Mouse (Mus musculus) ovary, adult 18-20 months (tissue): ENCODE data around the gene Ppp2r5a.

Source experiments
- DNase-seq: peaks from one replicate; pipeline ENCODE4 v3.0.0; 2022; ENCODE audit warnings: low spot score, mixed read lengths

Ppp2r5a gene

DNA sequence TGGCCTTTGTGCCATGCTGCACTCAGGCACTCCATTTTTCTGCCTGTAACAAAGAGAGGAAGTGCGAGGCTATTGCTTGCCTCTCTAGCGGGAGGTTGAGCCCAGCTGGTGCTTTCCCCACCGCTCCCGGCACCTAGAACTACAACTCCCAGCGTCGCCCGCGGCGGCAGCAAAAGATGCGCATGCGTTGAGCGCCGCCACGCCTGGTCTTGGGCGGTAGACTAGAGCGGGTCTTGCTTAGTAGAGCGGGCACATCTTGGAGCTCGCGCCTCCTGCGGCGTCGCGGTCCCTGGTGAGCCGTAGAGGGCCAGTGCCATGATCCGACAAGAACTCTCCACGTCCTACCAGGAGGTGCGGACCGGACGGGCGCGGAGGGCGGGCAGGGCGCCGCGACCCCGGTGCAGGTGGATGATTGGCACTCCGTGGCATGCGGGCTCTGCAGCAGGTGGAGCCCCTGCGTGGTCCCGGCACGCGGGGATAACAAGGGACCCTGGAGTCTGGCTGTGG lies 77.3 kb downstream of the Ppp2r5a start, which contains the start of gene Tmem206:
Gene Tmem206, plus strand, starts transcription at position 187 of the 507 bp plus-strand sequence.
- DNase-seq, result peak; percentile 92

DNA sequence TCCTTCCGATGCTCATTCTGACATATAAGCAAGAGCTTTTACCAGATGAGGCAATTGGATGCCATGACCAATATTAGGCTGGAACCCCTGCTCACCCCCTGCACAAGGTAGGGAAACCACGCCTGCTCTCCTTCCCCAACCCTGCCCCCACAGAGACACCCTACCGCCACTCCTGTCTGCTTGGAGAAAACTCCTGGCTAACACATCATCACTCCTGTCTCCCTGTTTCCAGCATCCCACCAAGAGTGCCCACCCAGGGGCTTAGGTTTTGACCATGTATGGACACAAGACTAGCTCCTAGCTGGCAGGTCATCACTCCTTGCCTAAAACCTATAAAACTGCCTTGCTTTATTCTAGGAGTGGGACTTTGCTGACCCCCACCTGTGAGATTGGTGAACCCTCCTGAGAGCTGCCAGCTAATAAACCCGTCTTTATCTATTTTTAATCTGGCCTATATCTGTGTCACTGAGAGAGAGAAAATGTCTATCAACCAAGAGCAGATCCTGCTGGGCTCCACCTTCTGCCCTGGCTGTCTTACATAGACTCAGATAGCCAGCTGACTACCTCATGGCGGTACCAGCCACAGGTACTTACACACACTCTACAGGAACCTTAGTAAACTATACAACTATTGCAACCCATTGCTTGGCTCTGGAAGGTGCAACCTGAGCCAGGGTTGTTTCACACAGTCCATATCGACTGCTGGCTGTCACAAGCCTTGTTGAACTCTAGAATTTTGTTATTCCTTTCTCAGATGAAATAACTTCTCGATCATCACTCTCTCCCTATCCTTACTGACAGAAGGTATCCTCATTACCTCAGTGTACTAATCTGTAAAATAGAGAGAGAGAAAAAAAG lies 78.1 kb downstream of the Ppp2r5a start:
- DNase-seq, result no peak

DNA sequence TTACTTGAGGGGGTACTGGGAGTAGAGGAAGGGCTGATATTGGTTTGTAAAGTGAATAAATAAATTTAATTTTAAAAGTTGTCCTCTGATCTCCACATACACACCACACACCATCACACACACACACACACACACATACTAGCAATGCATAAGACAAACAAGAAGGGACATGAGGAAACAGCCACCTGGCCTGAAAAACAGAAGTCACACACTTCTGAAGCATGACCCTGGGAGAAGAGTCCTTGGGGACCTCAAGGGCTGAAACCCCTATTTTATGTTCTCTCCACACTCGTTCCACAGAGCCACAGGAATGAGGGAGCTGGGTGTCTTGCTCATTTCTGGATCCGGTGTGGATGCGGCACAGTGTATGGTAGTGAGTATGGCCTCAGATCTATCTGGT lies 79.7 kb downstream of the Ppp2r5a start:
- no peak for DNase-seq

DNA sequence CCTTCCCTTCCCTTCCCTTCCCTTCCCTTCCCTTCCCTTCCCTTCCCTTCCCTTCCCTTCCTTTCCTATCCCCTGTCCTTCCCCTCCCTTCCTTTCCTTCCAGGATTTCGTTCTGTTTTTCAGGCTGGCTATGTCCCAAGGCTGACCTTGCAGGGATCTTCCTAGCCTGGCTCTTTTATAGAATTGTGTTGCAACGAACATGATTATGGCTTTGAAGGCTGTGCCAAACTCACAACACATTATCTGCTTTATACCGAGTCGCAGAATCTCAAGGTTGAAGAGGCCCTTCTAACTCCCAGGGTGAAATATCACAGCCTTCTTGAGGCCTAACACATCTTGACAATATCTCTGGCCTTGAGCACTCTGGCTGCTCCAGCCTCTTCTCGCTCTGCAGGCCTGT lies 84.4 kb downstream of the Ppp2r5a start:
- peak; percentile 87 for DNase-seq

DNA sequence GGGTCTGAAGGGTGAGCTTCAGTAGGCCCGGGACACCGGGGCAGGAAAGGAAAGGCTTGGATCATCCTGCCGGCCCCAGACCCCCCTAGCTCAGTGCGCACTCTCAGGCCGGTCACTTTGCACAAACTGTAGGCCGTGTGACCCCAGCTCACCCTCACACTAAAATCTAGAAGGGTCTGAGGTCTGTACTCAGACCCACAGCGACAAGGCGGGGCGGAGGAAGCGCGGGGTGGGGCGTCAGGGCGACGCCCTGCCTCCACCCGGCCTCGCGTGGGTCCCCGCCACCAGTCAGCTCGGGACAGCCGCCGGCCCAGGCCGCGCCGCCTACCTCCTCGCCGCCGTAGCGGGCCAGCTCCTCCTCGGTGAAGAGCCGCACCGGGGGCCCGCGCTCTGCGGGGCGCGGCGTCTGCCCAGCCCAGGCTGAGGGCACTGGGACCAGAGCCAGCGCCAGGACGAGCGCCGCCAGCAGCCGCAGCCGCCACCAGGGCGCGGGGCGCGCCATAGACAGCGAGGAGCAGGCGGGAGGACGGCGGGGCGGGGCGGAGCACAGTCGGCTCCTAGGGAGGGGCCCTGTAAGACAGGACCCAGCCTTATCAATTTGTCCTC lies 85.4 kb downstream of the Ppp2r5a start, which contains the start of gene Nenf:
Gene Nenf, minus strand, starts transcription at position 604 of the 606 bp plus-strand sequence.
- peak; percentile 82 for DNase-seq

DNA sequence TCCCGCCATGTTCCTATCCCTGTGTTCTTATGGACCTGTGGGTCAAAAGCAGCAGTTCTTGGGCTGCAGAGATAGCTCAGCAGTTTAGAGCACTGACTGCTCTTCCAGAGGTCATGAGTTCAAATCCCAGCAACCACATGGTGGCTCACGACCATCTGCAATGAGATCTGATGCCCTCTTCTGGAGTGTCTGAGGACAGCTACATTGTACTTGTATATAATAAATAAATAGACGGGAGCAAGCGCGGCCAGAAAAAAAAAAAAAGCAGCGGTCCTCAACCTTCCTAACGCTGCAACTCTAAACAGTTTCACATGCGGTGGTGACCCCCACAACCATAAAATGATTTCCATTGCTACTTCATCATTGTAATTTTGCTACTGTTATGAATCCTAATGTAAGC lies 86.3 kb downstream of the Ppp2r5a start:
- no peak for DNase-seq

DNA sequence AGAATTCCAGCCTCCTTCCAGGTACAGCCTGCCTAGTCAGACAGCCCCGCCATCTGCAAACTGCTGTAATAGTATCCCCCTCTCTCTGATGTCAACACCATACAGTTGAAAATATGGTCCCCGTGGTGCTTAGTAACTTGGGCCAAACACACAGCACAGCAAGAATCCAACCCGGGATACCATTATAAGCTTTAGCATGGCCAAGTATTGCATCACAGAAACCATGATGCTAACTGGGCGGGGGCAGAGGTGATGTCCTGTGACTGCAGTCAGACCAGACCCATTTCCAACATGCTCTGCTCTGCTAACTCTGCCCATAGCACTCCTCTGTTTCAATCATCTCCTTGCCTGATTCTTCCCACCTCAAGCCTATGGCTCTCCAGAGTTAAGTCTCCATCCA lies 89.1 kb downstream of the Ppp2r5a start:
- no peak for DNase-seq

DNA sequence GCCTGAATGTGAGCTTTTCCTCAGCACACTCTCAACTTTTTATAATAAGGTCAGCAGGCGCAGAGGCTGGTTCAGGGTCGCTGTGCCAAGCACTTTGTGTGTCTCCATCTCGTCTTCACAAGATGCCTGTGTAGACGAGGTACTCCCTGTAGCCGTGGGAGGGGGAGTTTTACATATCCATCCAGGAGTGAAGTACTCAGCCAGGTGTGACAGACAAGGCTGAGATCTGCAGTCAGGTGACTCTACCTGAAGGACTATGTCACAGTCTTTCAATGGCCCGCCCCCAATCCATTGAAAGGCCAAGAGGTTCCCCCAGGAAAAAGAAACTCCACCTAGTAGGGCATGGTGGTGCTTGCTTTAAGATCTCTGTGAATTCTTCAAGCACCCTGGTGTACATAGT lies 89.9 kb downstream of the Ppp2r5a start:
- no peak for DNase-seq

DNA sequence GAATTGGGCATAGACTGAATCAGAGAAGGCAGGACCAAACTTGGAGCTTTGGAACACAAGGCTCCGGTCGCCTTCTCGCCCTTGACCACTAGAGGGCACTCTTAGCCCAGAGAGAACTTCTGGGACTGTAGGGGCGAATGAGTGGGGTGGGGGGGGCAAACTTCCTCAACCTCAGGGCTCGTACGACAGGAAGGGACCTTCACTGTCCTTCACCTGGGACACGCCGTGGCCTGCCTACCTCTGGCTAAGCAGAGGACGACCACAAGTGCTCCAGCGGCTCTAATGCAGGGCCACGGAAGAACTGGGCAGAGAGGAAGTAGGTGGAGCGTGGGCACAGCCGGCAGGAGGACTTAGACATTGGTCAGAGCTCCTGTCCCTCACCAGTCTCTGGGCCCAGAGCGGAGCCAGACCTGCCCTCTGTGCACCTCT lies 90.5 kb downstream of the Ppp2r5a start:
- peak; percentile 78 for DNase-seq

DNA sequence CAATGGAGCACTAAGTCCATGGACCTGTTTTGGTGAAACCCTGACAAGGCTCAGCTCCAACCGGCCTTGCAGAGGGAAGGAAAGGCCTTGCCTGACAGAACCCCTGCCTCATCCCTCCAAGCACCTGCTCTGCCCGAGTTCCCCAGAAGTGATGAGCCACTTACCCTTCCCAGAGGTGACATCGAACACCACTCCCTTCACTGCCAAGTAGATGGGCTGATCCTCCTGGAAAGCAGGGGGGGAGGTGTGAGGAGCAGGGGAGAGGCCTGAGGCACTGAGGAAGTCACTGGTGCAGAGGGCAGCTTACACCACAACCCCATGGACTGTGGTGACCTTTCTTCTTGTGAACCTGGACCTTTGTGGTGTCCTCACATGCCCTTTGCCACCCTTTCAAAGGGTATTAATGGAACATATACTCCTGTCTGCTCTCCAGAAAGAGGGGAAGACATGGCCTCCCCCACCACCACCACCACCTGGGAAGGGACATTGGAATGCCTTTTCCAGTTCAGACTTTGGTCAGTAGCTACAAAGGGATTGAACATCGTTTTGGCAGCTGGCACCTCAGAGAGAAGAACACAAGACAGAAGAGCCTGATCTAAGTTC lies 91.7 kb downstream of the Ppp2r5a start:
- DNase-seq, result no peak

DNA sequence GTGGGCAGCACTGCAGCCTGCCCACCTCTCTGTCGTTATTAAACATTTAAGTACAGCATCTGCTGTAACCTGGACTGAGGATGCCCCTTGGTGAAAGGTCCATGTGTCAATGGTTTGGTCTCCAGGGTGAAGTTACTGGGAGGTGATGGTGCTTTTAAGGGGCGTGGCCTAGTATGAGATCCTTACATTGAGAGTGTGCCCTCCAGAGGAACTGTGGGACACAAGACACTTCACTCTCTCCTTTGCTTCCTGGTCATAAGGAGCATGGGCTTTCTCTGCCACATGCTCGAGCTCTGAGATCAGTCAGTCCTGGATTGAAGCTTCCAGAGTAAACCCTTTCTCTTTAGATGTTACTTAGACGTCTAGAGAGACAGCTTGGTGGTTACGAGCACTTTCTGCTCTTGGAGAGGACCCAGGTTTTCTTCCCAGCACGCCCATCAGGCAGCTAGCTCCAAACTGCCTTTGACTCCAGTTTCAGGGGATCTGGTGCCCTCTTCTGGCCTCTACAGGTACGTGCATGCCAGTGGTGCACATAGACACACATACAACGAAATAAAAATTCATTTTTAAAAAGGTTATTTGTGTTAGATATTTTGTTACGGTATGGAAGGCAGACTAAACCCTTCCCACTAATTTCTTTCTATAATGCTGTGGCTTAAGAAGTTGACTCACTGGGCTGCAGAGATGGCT lies 95.2 kb downstream of the Ppp2r5a start:
- no peak for DNase-seq

DNA sequence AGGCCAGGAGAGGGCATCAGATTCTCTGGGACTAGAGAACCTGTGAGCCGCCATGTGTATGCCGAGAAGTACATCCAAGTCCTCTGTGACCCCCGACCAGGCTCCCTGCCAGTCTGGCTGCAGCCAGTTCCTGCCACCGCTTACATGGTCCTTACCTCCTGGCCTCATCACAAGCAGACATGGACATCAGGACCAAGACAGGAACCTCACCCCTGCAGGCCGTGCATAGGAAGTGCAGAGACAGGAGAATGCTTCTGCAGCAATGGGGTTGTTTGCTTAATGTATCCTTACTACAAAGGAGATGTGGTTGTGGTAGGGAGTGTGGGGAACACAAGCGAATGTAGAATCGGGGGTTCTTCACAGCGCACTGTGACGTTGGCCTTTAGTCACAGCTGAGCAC lies 96.8 kb downstream of the Ppp2r5a start:
- no peak for DNase-seq

DNA sequence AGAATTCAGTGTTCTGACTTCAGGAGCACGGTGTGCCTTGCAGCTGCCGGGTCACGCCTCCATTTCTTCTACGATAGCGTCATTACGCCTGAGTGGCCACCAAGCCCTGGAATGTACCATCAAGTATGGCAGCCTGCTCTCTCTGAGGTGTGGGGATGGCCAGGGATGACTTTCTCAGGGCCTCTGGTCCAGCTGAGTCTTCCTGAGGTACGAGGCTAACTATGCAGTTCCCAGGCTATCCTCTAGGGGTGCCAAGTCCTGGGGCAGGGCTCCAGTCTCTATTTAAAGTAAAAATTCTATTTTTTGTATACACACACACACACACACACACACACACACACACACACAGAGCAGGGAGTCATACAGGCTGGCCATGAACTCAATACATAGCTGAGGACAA lies 97.5 kb downstream of the Ppp2r5a start:
- no peak for DNase-seq

DNA sequence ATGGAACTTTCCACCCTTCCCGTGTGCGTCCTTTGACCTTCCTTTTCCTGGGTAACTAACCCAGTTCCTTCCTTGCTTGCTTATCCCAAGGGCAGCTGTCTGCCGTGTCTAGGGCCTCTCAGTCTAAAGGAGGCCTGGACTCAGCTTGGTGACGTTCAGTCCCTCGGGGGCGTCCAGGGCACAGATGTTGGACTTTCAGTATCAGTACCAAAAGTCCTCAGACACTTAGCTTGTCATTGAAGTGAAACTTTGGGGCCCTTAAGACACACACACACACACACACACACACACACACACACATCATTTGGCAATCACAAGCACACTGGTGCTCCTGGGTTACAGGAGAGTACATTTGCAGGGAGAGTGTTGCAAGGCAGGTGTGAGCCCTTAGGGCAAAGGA lies 98.9 kb downstream of the Ppp2r5a start:
- DNase-seq, result no peak

DNA sequence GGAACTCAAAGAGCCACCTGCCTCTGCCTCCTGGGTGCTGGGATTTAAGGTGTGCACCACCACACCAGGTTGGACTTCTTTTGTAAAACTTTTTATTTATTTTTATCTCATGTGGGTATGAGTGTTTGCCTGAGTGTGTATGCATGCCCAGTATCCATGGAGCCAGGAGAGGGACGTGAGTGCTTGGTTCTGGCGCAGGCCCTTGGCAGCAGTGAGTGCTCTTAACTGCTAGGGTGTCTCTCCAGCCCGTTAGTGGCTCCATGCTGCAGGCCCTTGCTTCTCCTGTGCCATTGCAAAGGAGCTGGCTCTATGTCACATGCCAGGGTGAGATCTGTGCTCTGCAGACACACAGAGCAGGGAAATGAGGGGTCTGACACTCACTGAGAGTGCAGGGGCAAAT lies 99.3 kb downstream of the Ppp2r5a start:
- DNase-seq, result no peak
